18 mouse cellular contexts compared by ENCODE assay signal in genomic region chr1:162143974-162144912, GRCm38 (mm10).
A peak's percentile ranks its signal among the peaks of the same experiment; 100 is the strongest.
DNase-seq lines count a peak whose midpoint lies in the region; ATAC-seq and TF ChIP-seq lines count a peak whose summit lies in the region.
"Had no signal": no experiment of that assay in that cellular context is flagged by ENCODE, and none has a peak within 500 bp of the region (broad histone marks: within the 10 kb centered on the region; RNA-seq: fewer than 3 reads in every experiment).

No protein-coding gene starts in this region.

- intact Hi-C loops in heart, postnatal 25 days (cut with DNase I), result no loop called here
- intact Hi-C loops in left cerebral cortex, postnatal 36 days (cut with DNase I), result no loop called here

- no peak for TF ChIP-seq POLR2A in limb, embryonic 14.5 days (IDR thresholded peaks at IDR 0.05; ENCODE audit: borderline replicate concordance, extremely low read depth, insufficient read depth, insufficient read length)

- peaks cover 4% of the 10 kb centered on the region; the same call in 1 of the 2 replicates for H3K4me1 ChIP-seq in heart, embryonic 10.5 days
- no peaks in the 10 kb centered on the region for H3K4me1 ChIP-seq in midbrain, embryonic 11.5 days (ENCODE audit: control insufficient read depth, insufficient read depth, low read length)
- 0 out of 2 replicates have a peak, but pooled peaks cover 5% of the 10 kb centered on the region for H3K4me1 ChIP-seq in midbrain, embryonic 14.5 days (ENCODE audit: control insufficient read depth, insufficient read depth, low read length)
- H3K4me1 ChIP-seq in limb, embryonic 14.5 days (ENCODE audit: control insufficient read depth, insufficient read depth, low read length), result peaks cover 22% of the 10 kb centered on the region
- H3K4me1 ChIP-seq: liver, embryonic 12.5 days; neural tube, embryonic 15.5 days had no signal

- H3K9ac ChIP-seq in midbrain, embryonic 11.5 days (ENCODE audit: low read length), result no peak overlapping the region
- H3K9ac ChIP-seq in midbrain, embryonic 14.5 days (replicated peaks; ENCODE audit: low read length), result no peak overlapping the region
- H3K9ac ChIP-seq in limb, embryonic 14.5 days (ENCODE audit: low read depth, low read length, severe bottlenecking), result no peak overlapping the region
- H3K9ac ChIP-seq: liver, embryonic 12.5 days; neural tube, embryonic 15.5 days had no signal

- 67% methylated on average over 6 of the region's 6 CpGs for WGBS in heart, embryonic 10.5 days
- WGBS in midbrain, embryonic 11.5 days, result 68% methylated on average over 6 of the region's 6 CpGs
- WGBS in midbrain, embryonic 14.5 days, result 58% methylated on average over 6 of the region's 6 CpGs
- 48% methylated on average over 6 of the region's 6 CpGs for WGBS in limb, embryonic 14.5 days

- DNase-seq in heart, embryonic 10.5 days (ENCODE audit: low spot score), result no peak
- DNase-seq in heart, postnatal 25 days (ENCODE audit: low spot score), result no peak
- DNase-seq in midbrain, embryonic 11.5 days (ENCODE audit: low spot score, missing footprints), result peak; percentile 73
- DNase-seq in midbrain, embryonic 14.5 days, result no peak
- DNase-seq in limb, embryonic 14.5 days (ENCODE audit: low spot score), result peak; percentile 25
- DNase-seq in thymus, postnatal 14 days, result no peak
- DNase-seq in heart, adult 11 months, result no peak
- no peak for DNase-seq in left cerebral cortex, postnatal 36 days (ENCODE audit: low spot score in 2 of 2)
- DNase-seq: adrenal gland, postnatal 14 days; cerebellum, postnatal 10 days; heart, adult 2 months; heart, postnatal 10 days; retina, postnatal 1 day; thymus, postnatal 36 days had no signal

- no peaks in the 10 kb centered on the region for H3K9me3 ChIP-seq in heart, embryonic 10.5 days
- H3K9me3 ChIP-seq in midbrain, embryonic 11.5 days (ENCODE audit: control insufficient read depth, low read length), result no peaks in the 10 kb centered on the region
- no peaks in the 10 kb centered on the region for H3K9me3 ChIP-seq in midbrain, embryonic 14.5 days (ENCODE audit: control insufficient read depth, low read length)
- H3K9me3 ChIP-seq in limb, embryonic 14.5 days (ENCODE audit: control insufficient read depth, low read length), result no peaks in the 10 kb centered on the region
- H3K9me3 ChIP-seq: liver, embryonic 12.5 days; neural tube, embryonic 15.5 days had no signal

- H3K27me3 ChIP-seq in heart, embryonic 10.5 days (ENCODE audit: insufficient read depth, poor library complexity, severe bottlenecking), result no peaks in the 10 kb centered on the region
- no peaks in the 10 kb centered on the region for H3K27me3 ChIP-seq in midbrain, embryonic 11.5 days (ENCODE audit: control insufficient read depth, insufficient read depth, low read length)
- no peaks in the 10 kb centered on the region for H3K27me3 ChIP-seq in midbrain, embryonic 14.5 days (ENCODE audit: control insufficient read depth, insufficient read depth, low read length)
- no peaks in the 10 kb centered on the region for H3K27me3 ChIP-seq in limb, embryonic 14.5 days (ENCODE audit: control insufficient read depth, insufficient read depth, low read length)
- H3K27me3 ChIP-seq: liver, embryonic 12.5 days; neural tube, embryonic 15.5 days had no signal

- H3K4me2 ChIP-seq in midbrain, embryonic 11.5 days, result no peak overlapping the region
- H3K4me2 ChIP-seq in midbrain, embryonic 14.5 days (ENCODE audit: low read length), result no peak overlapping the region
- H3K4me2 ChIP-seq in limb, embryonic 14.5 days (replicated peaks; ENCODE audit: low read depth, low read length, severe bottlenecking), result no peak overlapping the region
- H3K4me2 ChIP-seq: liver, embryonic 12.5 days; neural tube, embryonic 15.5 days had no signal

- 0 out of 2 replicates have a peak overlapping the region, but pooled peaks have one; percentile 10 for H3K27ac ChIP-seq in heart, embryonic 10.5 days
- H3K27ac ChIP-seq in midbrain, embryonic 11.5 days (ENCODE audit: low read depth, low read length), result no peak overlapping the region
- no peak overlapping the region for H3K27ac ChIP-seq in midbrain, embryonic 14.5 days (replicated peaks; ENCODE audit: low read depth, low read length)
- peak overlapping the region; percentile 83 for H3K27ac ChIP-seq in limb, embryonic 14.5 days (replicated peaks; ENCODE audit: low read depth, low read length)
- H3K27ac ChIP-seq: heart, adult 2 months; liver, embryonic 12.5 days; macrophage; neural tube, embryonic 15.5 days had no signal

- H3K4me3 ChIP-seq in heart, embryonic 10.5 days, result no peak overlapping the region
- no peak overlapping the region for H3K4me3 ChIP-seq in midbrain, embryonic 11.5 days (ENCODE audit: low read depth, low read length)
- no peak overlapping the region for H3K4me3 ChIP-seq in midbrain, embryonic 14.5 days (replicated peaks; ENCODE audit: low read depth, low read length)
- no peak overlapping the region for H3K4me3 ChIP-seq in limb, embryonic 14.5 days (replicated peaks; ENCODE audit: low read length)
- H3K4me3 ChIP-seq: heart, adult 2 months; liver, embryonic 12.5 days; neural tube, embryonic 15.5 days had no signal

- H3K36me3 ChIP-seq in heart, embryonic 10.5 days, result no peaks in the 10 kb centered on the region
- H3K36me3 ChIP-seq in midbrain, embryonic 11.5 days (ENCODE audit: control insufficient read depth, insufficient read depth, low read length), result no peaks in the 10 kb centered on the region
- no peaks in the 10 kb centered on the region for H3K36me3 ChIP-seq in midbrain, embryonic 14.5 days (ENCODE audit: control insufficient read depth, insufficient read depth, low read length)
- H3K36me3 ChIP-seq in limb, embryonic 14.5 days (ENCODE audit: control insufficient read depth, insufficient read depth, low read length), result no peaks in the 10 kb centered on the region
- H3K36me3 ChIP-seq: liver, embryonic 12.5 days; neural tube, embryonic 15.5 days had no signal

- no peak for ATAC-seq in midbrain, embryonic 11.5 days (ENCODE audit: low FRiP score)
- ATAC-seq in midbrain, embryonic 14.5 days (ENCODE audit: low FRiP score, low TSS enrichment), result no peak
- no peak for ATAC-seq in limb, embryonic 14.5 days (ENCODE audit: low FRiP score, low read depth)
- ATAC-seq: forebrain, embryonic 14.5 days; liver, embryonic 12.5 days had no signal

Comparison
In these comparisons a context has a peak if more than half of its experiments do, and no peak if none do; other contexts are left out.
1. DNase-seq: peak in midbrain, embryonic 11.5 days (single experiment) and limb, embryonic 14.5 days (single experiment); none in heart, embryonic 10.5 days (single experiment), heart, postnatal 25 days (single experiment), midbrain, embryonic 14.5 days (single experiment), thymus, postnatal 14 days (single experiment), heart, adult 11 months (single experiment) and left cerebral cortex, postnatal 36 days (0 of 2).
2. H3K27ac ChIP-seq: peak in heart, embryonic 10.5 days (single experiment) and limb, embryonic 14.5 days (single experiment); none in midbrain, embryonic 11.5 days (single experiment) and midbrain, embryonic 14.5 days (single experiment).